Mouse (Mus musculus): ENCODE data around the gene Tmtc2.

The Tmtc2 gene

DNA sequence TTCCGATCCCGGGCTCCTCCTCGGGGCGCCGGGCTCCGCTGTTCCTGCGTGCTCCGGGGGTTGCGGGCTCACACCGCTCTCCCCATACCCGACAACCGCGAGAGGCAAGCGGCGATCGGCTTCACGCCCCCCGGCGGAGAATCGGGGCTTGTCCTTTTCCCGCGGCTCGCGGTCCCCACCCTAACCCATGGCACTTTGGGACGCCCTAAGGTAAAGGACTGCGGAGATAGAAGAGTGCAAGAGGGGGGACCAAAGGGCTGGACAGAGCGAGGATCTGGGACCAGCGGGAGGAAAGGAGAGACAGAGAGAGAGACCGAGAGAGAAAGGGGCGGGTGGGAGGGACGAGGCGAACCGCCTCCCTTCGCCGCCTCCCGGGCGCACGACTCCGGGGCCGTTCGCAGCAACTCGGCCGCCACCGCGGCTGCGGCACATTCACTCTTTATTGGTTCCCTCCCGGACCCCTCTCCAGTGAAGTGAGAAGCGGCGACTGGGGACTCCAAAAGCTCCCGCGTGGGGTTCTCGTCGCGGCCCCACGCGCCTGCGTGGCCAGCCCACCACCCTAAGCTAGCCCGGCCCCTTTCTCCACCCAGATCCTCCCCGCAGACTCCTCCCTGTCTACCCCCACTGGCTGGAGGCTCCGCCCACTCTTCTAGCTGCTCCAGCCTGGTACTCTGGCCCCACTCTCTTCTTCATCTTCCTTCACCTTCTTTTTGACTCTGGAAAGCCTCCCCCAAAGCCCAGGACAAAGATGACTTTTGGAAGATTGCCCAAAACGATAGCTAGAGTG lies at the start of gene Tmtc2:
Gene Tmtc2 (minus strand): TSS at position 544 of the 787 bp plus-strand sequence.
- DNase-seq (ENCODE audit: low spot score in 2 of 2) = peak; percentile 68 to 85

DNA sequence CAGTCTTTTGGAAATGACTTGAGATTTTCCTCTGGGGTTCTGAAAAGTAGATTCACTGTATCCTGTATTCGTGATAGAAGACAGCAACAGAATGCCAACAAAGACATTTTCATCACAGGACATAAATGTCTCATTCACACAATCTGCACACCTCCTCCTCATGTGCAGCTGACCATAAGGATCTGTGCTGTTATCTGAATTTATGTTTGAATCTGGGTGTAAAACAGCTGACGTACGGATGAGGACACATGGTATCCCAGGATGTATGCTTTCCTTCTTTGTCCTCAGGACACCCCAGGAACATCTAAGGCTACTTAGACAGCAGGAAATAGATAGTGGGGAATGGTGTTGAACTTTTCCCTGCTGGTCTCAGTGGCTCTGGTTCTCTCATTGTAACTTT lies 37.9 kb upstream of the Tmtc2 start:
- no peak for DNase-seq (ENCODE audit: low spot score in 2 of 2)

DNA sequence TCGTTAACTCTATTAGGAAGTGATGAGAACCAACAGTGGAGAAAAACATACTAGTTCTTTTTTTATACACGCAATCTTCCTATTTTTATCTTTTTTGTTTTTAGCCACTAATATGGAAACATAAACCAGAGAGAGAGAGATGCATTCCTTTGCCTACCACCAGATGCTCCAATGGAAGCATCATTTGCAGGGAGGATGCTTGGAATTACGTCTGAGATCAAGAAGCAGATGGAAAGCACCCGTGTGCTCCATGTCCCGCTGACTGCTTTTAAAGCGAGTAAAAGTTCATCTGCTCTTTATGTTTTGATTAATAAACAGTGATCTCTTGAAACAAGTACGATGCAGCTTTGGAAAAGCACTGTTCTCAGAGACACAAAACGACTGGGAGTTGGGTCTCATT lies 24.6 kb upstream of the Tmtc2 start:
- no peak for DNase-seq (ENCODE audit: low spot score in 2 of 2)

- no peak for DNase-seq (ENCODE audit: low spot score in 2 of 2)
Observed at GRCm38 (mm10) chr10:105597226-105597625, 23.0 kb upstream of the Tmtc2 start.

DNA sequence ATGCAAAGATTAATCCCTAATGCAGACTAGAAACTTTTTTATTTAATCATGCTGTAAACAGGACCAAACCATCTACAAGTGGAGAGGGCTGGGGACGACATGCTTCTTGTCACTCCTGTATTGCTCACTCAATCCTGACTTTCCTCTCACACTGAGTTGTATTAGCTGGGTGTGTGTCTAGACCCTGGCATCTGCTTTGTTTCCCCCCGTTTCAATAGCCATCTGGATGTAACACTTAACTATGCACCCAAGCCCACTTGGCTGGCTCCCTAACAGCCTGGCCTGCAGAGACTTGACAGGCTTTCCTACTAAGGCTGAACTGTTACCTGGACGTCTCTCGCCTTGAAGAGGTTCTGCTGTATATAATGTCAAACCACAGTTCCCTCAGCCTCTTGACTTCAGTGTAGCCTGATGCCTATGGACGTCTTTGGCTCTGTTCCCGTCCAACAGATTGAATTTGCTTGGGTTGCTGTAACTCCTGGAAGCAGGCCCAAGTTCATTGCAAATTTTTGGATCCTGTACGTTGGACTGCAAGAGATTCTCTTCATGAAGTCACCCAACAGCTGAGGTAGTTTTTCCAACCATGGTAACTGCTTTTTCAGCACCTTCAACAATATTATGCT lies 21.3 kb upstream of the Tmtc2 start:
- DNase-seq (ENCODE audit: low spot score in 2 of 2) = peak in 1 of 2 experiments; percentile 45

DNA sequence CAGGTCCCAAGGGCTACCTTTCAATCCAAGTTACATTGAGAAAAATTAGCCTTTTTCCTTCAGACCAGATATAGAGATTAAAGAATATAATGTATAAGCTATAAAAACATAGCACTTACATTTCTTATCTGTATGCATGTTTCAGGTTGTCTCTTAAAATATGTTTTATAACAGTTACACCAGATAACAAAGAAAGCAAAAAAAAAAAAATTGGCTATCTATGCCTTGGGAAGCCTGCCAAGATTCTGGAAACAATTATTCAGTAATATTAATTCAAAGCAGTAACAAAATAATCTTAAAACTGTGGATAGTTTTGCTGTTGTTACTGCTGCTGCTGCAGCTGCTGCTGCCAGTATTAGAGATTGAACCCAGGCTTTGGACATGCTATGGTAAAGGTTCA lies 13.9 kb upstream of the Tmtc2 start:
- no peak for DNase-seq (ENCODE audit: low spot score in 2 of 2)

GRCm38 (mm10) chr10:105579318-105579717 lies 5.1 kb upstream of the Tmtc2 start:
- no peak for DNase-seq (ENCODE audit: low spot score in 2 of 2)

- DNase-seq (ENCODE audit: low spot score in 2 of 2) = no peak
Observed at GRCm38 (mm10) chr10:105578291-105578845, 4.1 kb upstream of the Tmtc2 start.

DNA sequence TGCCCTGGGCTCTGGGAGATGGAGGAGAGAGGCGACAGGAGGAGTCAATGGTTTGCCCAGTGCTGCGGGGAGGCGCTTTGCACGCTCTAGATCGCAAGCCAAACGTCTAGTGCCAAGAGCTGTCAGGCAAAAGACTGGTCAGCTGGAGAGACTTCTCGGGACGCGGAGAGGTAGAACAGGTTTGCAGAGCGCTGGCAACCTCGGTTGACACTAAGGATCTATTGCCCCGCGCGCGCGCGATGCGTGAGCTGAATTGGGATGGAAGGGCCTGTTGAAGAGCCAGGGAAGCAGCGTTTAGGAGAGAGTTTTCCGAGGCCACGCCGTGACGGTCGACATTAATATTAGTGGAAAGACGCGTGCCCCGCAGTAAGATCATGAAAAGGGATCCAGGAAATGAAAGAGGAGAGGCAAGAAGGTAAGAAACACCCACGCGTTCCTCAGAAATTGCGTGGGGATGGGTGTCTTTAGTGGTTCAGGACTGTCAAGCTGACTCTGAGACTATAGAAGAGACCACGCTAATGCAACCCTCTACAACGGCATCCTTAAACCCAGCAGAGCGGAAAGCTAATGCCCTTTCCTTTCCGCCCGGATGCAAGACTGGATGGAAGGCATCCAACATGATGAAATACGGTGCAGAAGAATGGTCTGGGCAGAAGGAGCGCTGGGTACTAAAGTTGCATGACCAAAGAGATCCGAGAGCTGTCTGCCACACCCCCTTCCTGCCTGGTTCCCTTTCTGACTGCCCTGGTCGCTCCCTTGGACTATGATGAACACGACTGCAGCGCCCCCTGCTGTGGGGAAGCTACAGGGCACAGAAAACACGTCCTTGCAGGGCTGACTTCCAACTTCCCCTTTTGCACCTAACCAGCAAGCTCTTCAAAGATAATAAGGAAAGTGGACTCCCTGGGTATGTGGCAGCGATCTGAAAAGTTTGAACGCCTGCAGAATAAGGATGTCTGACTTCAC lies 727 bp upstream of the Tmtc2 start:
- peak; percentile 94 to 96 for DNase-seq (ENCODE audit: low spot score in 2 of 2)

- DNase-seq (ENCODE audit: low spot score in 2 of 2) = peak; percentile 21 to 47
Observed at GRCm38 (mm10) chr10:105573306-105573907, 844 bp downstream of the Tmtc2 start.

DNA sequence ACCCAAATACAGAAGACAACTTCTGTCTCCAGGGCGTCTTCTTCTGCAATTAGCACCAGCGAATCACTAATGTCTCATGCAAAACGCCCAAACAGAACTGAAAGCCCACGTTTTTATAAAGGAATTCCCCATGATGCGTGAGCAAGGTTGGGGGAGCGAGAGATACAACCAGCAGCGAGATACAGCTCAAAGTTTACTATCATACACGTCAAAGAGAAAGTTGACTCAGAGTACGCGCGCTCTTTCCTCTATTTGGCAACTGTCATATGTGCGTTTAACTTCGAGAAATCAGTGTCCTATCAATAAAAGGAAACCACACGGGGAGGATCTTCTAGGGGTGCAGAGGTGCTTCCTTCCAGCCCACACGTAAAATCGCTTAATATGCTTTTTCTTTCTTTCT lies 1.4 kb downstream of the Tmtc2 start:
- no peak for DNase-seq (ENCODE audit: low spot score in 2 of 2)

GRCm38 (mm10) chr10:105572301-105572700 lies 1.9 kb downstream of the Tmtc2 start:
- no peak for DNase-seq (ENCODE audit: low spot score in 2 of 2)

GRCm38 (mm10) chr10:105571831-105572230 lies 2.4 kb downstream of the Tmtc2 start:
- no peak for DNase-seq (ENCODE audit: low spot score in 2 of 2)

- DNase-seq (ENCODE audit: low spot score in 2 of 2) = no peak
Observed at GRCm38 (mm10) chr10:105571019-105571418, 3.2 kb downstream of the Tmtc2 start.

GRCm38 (mm10) chr10:105569573-105569972 lies 4.7 kb downstream of the Tmtc2 start:
- DNase-seq (ENCODE audit: low spot score in 2 of 2) = no peak

DNA sequence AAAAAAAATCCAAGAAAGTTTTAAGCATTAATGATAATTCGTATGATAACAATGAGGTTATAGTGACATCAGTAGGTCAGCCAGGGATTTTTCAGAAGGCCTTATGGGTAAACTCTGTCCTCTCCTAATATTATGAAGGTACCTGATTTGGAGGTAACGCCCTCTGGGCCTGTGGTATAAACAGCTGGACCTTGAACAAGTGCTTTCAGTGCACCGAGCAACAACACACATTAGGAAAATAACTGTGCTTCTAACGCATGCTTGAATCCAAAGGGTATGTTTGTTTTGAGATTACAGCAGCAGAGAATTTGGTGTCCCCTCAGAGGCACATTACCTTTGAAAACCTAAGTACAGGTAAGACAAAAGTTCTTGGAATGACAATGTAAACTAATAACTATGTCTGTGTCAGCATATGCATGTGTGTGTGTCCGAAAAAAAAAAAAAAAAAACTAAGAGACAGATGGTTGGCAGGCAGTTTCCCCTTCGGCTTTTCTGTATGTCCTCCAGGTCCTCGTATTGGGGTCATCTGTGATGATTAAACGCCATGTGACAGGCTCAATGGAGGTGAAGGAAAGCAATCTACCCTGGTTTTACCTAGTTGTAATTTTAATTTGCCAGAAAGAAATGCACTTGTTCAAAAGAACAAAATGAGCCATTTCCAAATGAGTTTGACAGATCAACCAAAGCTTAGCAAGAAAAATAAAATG lies 6.3 kb downstream of the Tmtc2 start:
- no peak for DNase-seq (ENCODE audit: low spot score in 2 of 2)

DNA sequence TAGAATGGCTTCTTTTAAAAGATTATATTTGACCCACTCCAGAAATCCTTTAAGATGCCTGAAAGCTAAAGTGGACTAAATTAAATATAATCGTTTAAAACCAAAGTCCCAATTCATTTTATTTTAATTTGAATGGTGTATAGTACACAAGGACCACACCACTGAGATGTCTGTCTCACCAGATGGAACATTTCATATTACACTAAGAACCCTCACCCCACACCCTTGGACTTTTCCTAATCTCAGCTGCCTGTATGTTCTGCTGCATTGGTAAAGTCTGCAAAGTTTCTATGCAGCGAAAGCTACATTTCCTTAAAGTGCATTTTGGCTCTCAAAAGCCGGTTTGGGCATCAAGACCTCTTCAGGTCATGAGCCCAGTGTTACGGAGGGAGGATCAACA lies 12.7 kb downstream of the Tmtc2 start:
- DNase-seq (ENCODE audit: low spot score in 2 of 2) = no peak

DNA sequence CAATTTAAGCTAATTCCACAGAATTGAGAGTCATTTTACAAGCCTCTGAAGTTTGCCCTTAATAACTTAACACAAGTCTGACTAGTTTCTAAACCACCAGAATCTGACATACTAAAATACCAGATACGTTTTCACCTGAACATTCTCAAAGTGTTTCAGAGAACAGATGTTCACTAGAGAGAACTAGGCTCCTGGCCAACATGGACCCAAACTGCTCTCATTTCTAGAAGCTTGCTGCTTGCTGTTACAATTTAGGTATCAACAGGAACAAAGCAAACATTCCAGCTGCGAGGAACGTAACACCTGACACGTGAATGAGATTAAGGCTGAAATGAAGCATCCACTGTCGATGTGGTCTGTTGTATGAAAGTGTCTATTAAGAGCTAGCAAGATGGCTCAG lies 16.7 kb downstream of the Tmtc2 start:
- DNase-seq (ENCODE audit: low spot score in 2 of 2) = no peak

GRCm38 (mm10) chr10:105556890-105557572 lies 17.2 kb downstream of the Tmtc2 start:
- DNase-seq (ENCODE audit: low spot score in 2 of 2) = no peak

DNA sequence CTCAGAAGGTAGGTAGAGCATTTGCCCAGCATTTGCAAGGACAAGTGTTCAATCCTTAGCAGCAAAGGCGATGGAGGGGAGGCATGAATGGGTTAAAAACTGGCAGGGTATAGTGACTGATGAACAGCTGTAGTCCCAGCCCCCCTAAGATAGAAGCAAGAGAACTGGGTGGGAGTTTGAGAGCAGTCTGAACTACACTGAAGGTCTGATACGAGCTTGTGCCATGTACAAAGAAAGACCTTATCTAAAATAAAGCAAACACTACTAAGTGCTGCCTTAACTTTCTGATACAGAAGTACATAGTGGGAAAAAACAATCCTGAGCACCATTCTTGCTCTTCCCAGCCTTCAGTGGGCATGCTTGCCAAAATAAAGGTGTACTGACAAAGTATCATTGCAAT lies 20.1 kb downstream of the Tmtc2 start:
- DNase-seq (ENCODE audit: low spot score in 2 of 2) = no peak

Measured in cerebellum, postnatal 4 days (tissue).